ENCODE assay signal across 1 mouse cellular context in the genomic region with DNA sequence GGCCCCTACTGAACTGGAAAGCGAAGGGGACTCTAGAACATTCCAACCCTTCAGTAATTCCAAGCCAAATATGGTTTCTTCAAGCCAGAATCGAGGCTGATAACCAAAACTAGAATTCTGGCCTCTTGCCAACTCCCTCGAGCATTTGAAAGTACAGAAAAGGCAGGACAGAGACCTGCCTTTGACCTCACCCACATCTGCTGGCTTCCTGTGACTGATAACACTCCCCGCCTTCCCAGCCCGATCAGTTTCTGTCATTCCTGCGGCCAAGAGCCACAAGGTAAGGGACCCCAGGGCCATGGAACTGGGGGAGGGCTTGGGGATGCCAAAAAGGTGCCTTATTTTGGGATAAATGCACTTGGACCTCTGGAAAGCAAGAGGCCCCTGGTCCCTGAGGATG.
A peak's percentile ranks its signal among the peaks of the same experiment; 100 is the strongest.
TF ChIP-seq lines count a peak whose summit lies in the region.

No protein-coding gene starts in this region.

TF ChIP-seq in MEL, 35 proteins besides CTCF, POLR2A, EP300 and RAD21 (continued from another document):
- peak; percentile 86 for TF ChIP-seq GATA1 (IDR thresholded peaks at IDR 0.05; ENCODE audit: low read depth, low read length)
- TF ChIP-seq TAL1 (IDR thresholded peaks at IDR 0.05; ENCODE audit: low read length), result peak; percentile 81
- TF ChIP-seq E2F4 (IDR thresholded peaks at IDR 0.05; ENCODE audit: borderline replicate concordance, low read depth, low read length), result no peak
- TF ChIP-seq ZKSCAN1 (IDR thresholded peaks at IDR 0.05; ENCODE audit: low read depth, low read length), result no peak
- TF ChIP-seq MXI1 (IDR thresholded peaks at IDR 0.05; ENCODE audit: low read depth, low read length), result peak; percentile 33; the same call in 1 of the 2 replicates
- no peak for TF ChIP-seq POLR2AphosphoS5 (IDR thresholded peaks at IDR 0.05; ENCODE audit: borderline replicate concordance, low read depth, low read length)
- TF ChIP-seq CHD2 (IDR thresholded peaks at IDR 0.05; ENCODE audit: low read length), result no peak
- no peak for TF ChIP-seq ZC3H11A (IDR thresholded peaks at IDR 0.05; ENCODE audit: low read depth, low read length)
- TF ChIP-seq BHLHE40 (IDR thresholded peaks at IDR 0.05; ENCODE audit: borderline replicate concordance, low read depth, low read length), result no peak
- TF ChIP-seq ELF1 (IDR thresholded peaks at IDR 0.05; ENCODE audit: low read depth, low read length), result 0 out of 2 replicates have a peak, but pooled peaks have one; percentile 48
- no peak for TF ChIP-seq JUND (IDR thresholded peaks at IDR 0.05; ENCODE audit: low read depth, low read length)
- TF ChIP-seq MYB (IDR thresholded peaks at IDR 0.05; ENCODE audit: low read depth, low read length), result no peak
- TF ChIP-seq USF1 (IDR thresholded peaks at IDR 0.05; ENCODE audit: low read depth, low read length), result no peak
- TF ChIP-seq SIN3A (IDR thresholded peaks at IDR 0.05; ENCODE audit: low read length), result peak; percentile 68
- peak; percentile 41; the same call in 1 of the 2 replicates for TF ChIP-seq POLR2AphosphoS2 (IDR thresholded peaks at IDR 0.05; ENCODE audit: low read length)
- TF ChIP-seq TCF12 (IDR thresholded peaks at IDR 0.05; ENCODE audit: low read depth, low read length), result peak; percentile 80
TF ChIP-seq in MEL: peak in this region for 8.
